Mouse (Mus musculus): ENCODE results near the gene Rybp. TPM values are rescaled to one million over a fixed set of nuclear protein-coding genes. Genes with fewer than 3 reads are reported as not detected.

Gene Rybp
- polyA plus RNA-seq, 1 experiment from 2014 or later = 12.7 TPM

- DNase-seq (ENCODE audit: low spot score) = no peak
- Histone ChIP-seq H3K4me2 (replicated peaks; ENCODE audit: low read depth) (no peak overlapping the region), H3K9ac (ENCODE audit: low read length) (no peak overlapping the region), H3K4me3 (ENCODE audit: low read depth, low read length) (no peak overlapping the region), H3K4me1 (replicated peaks; ENCODE audit: control insufficient read depth, insufficient read depth) (0 out of 2 replicates have a peak, but pooled peaks cover 2% of the 10 kb centered on the region), H3K27ac (replicated peaks) (no peak overlapping the region), H3K9me3 (ENCODE audit: control insufficient read depth, low read length) (no peaks in the 10 kb centered on the region), H3K27me3 (ENCODE audit: control insufficient read depth, insufficient read depth, low read length) (no peaks in the 10 kb centered on the region; the same call in 1 of the 2 replicates), H3K36me3 (ENCODE audit: control insufficient read depth, insufficient read depth, low read length) (no peaks in the 10 kb centered on the region)
- no peak for ATAC-seq (ENCODE audit: low FRiP score, low TSS enrichment)
- no peak for TF ChIP-seq CTCF (IDR thresholded peaks at IDR 0.05; ENCODE audit: low read depth)
- 38% methylated on average over 1 of the region's 1 CpGs for WGBS
Measured at GRCm38 (mm10) chr6:100185524-100185923, 101.8 kb downstream of the Rybp start.

GRCm38 (mm10) chr6:100183344-100183743 lies 103.9 kb downstream of the Rybp start:
- Histone ChIP-seq H3K4me2 (replicated peaks; ENCODE audit: low read depth) (no peak overlapping the region), H3K27ac (replicated peaks) (no peak overlapping the region), H3K36me3 (ENCODE audit: control insufficient read depth, insufficient read depth, low read length) (no peaks in the 10 kb centered on the region), H3K9me3 (ENCODE audit: control insufficient read depth, low read length) (no peaks in the 10 kb centered on the region), H3K4me1 (replicated peaks; ENCODE audit: control insufficient read depth, insufficient read depth) (0 out of 2 replicates have a peak, but pooled peaks cover 2% of the 10 kb centered on the region), H3K9ac (ENCODE audit: low read length) (no peak overlapping the region), H3K27me3 (ENCODE audit: control insufficient read depth, insufficient read depth, low read length) (no peaks in the 10 kb centered on the region; the same call in 1 of the 2 replicates), H3K4me3 (ENCODE audit: low read depth, low read length) (no peak overlapping the region)
- DNase-seq (ENCODE audit: low spot score) = no peak
- TF ChIP-seq EP300 (optimal IDR thresholded peaks at IDR 0.05) = no peak
- TF ChIP-seq CTCF (IDR thresholded peaks at IDR 0.05; ENCODE audit: low read depth) = no peak
- WGBS = 54% methylated on average over 3 of the region's 3 CpGs
- ATAC-seq (ENCODE audit: low FRiP score, low TSS enrichment) = peak; percentile 46

GRCm38 (mm10) chr6:100180883-100181262 lies 106.4 kb downstream of the Rybp start:
- no peak overlapping the region for H3K9ac ChIP-seq (ENCODE audit: low read length)
- H3K4me3 ChIP-seq (ENCODE audit: low read depth, low read length) = no peak overlapping the region
- H3K27me3 ChIP-seq (ENCODE audit: control insufficient read depth, insufficient read depth, low read length) = no peaks in the 10 kb centered on the region
- ATAC-seq (ENCODE audit: low FRiP score, low TSS enrichment) (peak; percentile 19; the same call in 1 of the 2 replicates), DNase-seq (ENCODE audit: low spot score) (no peak)
- H3K4me2 ChIP-seq (replicated peaks; ENCODE audit: low read depth) = no peak overlapping the region
- H3K4me1 ChIP-seq (replicated peaks; ENCODE audit: control insufficient read depth, insufficient read depth) = 0 out of 2 replicates have a peak, but pooled peaks cover 2% of the 10 kb centered on the region
- TF ChIP-seq EP300 (optimal IDR thresholded peaks at IDR 0.05) (no peak), CTCF (IDR thresholded peaks at IDR 0.05; ENCODE audit: low read depth) (no peak)
- H3K27ac ChIP-seq (replicated peaks) = no peak overlapping the region
- H3K9me3 ChIP-seq (ENCODE audit: control insufficient read depth, low read length) = no peaks in the 10 kb centered on the region
- 49% methylated on average over 4 of the region's 4 CpGs for WGBS
- no peaks in the 10 kb centered on the region for H3K36me3 ChIP-seq (ENCODE audit: control insufficient read depth, insufficient read depth, low read length)

- DNase-seq (ENCODE audit: low spot score) = no peak
- no peak overlapping the region for H3K4me2 ChIP-seq (replicated peaks; ENCODE audit: low read depth)
Measured at GRCm38 (mm10) chr6:100180213-100180882, 106.9 kb downstream of the Rybp start.

GRCm38 (mm10) chr6:100178830-100179229 lies 108.5 kb downstream of the Rybp start:
- Histone ChIP-seq H3K9ac (ENCODE audit: low read length) (no peak overlapping the region), H3K27me3 (ENCODE audit: control insufficient read depth, insufficient read depth, low read length) (no peaks in the 10 kb centered on the region), H3K36me3 (ENCODE audit: control insufficient read depth, insufficient read depth, low read length) (no peaks in the 10 kb centered on the region), H3K27ac (replicated peaks) (no peak overlapping the region), H3K4me2 (replicated peaks; ENCODE audit: low read depth) (no peak overlapping the region), H3K4me3 (ENCODE audit: low read depth, low read length) (no peak overlapping the region), H3K4me1 (replicated peaks; ENCODE audit: control insufficient read depth, insufficient read depth) (0 out of 2 replicates have a peak, but pooled peaks cover 2% of the 10 kb centered on the region), H3K9me3 (ENCODE audit: control insufficient read depth, low read length) (no peaks in the 10 kb centered on the region)
- no peak for TF ChIP-seq CTCF (IDR thresholded peaks at IDR 0.05; ENCODE audit: low read depth)
- no peak for TF ChIP-seq EP300 (optimal IDR thresholded peaks at IDR 0.05)
- DNase-seq (ENCODE audit: low spot score) = no peak
- ATAC-seq (ENCODE audit: low FRiP score, low TSS enrichment) = no peak
- WGBS = 56% methylated on average over 3 of the region's 3 CpGs

More at GRCm38 (mm10) chr6:100180213-100180882, 106.9 kb downstream of the Rybp start:
- Histone ChIP-seq H3K9ac (ENCODE audit: low read length) (no peak overlapping the region), H3K4me1 (replicated peaks; ENCODE audit: control insufficient read depth, insufficient read depth) (0 out of 2 replicates have a peak, but pooled peaks cover 2% of the 10 kb centered on the region), H3K4me3 (ENCODE audit: low read depth, low read length) (no peak overlapping the region), H3K27me3 (ENCODE audit: control insufficient read depth, insufficient read depth, low read length) (no peaks in the 10 kb centered on the region), H3K36me3 (ENCODE audit: control insufficient read depth, insufficient read depth, low read length) (no peaks in the 10 kb centered on the region), H3K27ac (replicated peaks) (no peak overlapping the region), H3K9me3 (ENCODE audit: control insufficient read depth, low read length) (no peaks in the 10 kb centered on the region)
- TF ChIP-seq EP300 (optimal IDR thresholded peaks at IDR 0.05) = no peak
- TF ChIP-seq CTCF (IDR thresholded peaks at IDR 0.05; ENCODE audit: low read depth) = no peak
- WGBS = 49% methylated on average over 4 of the region's 4 CpGs
- ATAC-seq (ENCODE audit: low FRiP score, low TSS enrichment) = no peak
